Mouse (Mus musculus): ENCODE data around the gene Pih1d1. TPM values are rescaled to one million over a fixed set of nuclear protein-coding genes. Genes with fewer than 3 reads are reported as not detected.
"Not testable (repeated sequence)": the region's sequence is repeated elsewhere in the genome, so short reads cannot be mapped to it uniquely, and the experiment has no call there.

Pih1d1 gene
- total RNA-seq, 1 experiment from 2014 or later, result 38.0 TPM

GRCm38 (mm10) chr7:45156206-45156605, 2.1 kb downstream of the Pih1d1 start:
- no peak for ATAC-seq (replicated peaks in 1 of 2; ENCODE audit: insufficient read depth in 1 of 2, low FRiP score in 2 of 2, low TSS enrichment in 1 of 2, low read depth in 1 of 2, poor library complexity in 2 of 2, severe bottlenecking in 2 of 2)

DNA sequence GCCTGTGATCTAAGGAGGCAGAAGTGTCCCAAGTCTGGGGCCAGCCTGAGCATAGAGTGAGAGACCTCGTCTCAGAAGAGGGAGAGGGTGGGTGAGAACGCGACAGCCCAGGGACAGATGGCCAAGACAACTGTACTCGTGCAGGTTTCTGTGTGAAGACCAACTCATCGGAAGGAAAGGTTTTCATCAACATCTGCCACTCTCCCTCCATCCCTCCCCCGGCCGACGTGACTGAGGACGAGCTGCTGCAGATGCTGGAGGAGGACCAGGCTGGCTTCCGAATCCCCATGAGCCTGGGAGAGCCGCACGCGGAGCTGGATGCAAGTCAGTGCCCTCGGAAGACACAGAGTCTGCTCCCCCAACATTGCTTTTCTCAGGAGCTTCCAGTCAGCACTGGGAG, 3.4 kb downstream of the Pih1d1 start:
- ATAC-seq (replicated peaks in 1 of 2; ENCODE audit: insufficient read depth in 1 of 2, low FRiP score in 2 of 2, low TSS enrichment in 1 of 2, low read depth in 1 of 2, poor library complexity in 2 of 2, severe bottlenecking in 2 of 2), result no peak

GRCm38 (mm10) chr7:45158991-45159390, 4.9 kb downstream of the Pih1d1 start:
- ATAC-seq (replicated peaks in 1 of 2; ENCODE audit: insufficient read depth in 1 of 2, low FRiP score in 2 of 2, low TSS enrichment in 1 of 2, low read depth in 1 of 2, poor library complexity in 2 of 2, severe bottlenecking in 2 of 2), result no peak

DNA sequence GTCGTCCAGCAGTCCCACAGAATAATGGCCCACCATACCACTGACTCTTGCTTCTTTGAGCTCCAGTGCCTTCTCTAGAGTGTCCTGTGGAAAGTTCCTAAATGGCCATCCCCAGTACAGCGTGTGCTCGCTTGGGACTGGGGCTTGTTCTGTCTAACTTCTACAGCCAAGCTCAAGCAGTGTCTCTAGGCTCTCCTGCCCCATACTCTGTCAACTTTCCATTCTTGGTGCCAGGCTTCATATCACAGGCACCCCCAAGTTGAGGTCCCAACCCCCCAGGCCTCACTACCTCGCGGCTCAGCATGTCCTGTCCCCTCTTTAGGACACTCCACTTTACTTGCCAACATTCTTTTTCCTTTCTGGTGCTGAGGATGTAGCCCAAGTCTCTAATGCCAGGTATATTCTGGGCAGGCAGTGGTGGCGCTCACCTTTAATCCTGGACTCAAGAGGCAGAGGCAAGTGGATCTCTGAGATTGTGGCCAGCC, 6.3 kb downstream of the Pih1d1 start:
- no peak for ATAC-seq (replicated peaks in 1 of 2; ENCODE audit: insufficient read depth in 1 of 2, low FRiP score in 2 of 2, low TSS enrichment in 1 of 2, low read depth in 1 of 2, poor library complexity in 2 of 2, severe bottlenecking in 2 of 2)

GRCm38 (mm10) chr7:45160866-45161265, 6.8 kb downstream of the Pih1d1 start:
- no peak for ATAC-seq (replicated peaks in 1 of 2; ENCODE audit: insufficient read depth in 1 of 2, low FRiP score in 2 of 2, low TSS enrichment in 1 of 2, low read depth in 1 of 2, poor library complexity in 2 of 2, severe bottlenecking in 2 of 2)

GRCm38 (mm10) chr7:45161612-45162473, 7.7 kb downstream of the Pih1d1 start:
- peak; percentile 78 to 88 for ATAC-seq (replicated peaks in 1 of 2; ENCODE audit: insufficient read depth in 1 of 2, low FRiP score in 2 of 2, low TSS enrichment in 1 of 2, low read depth in 1 of 2, poor library complexity in 2 of 2, severe bottlenecking in 2 of 2)

DNA sequence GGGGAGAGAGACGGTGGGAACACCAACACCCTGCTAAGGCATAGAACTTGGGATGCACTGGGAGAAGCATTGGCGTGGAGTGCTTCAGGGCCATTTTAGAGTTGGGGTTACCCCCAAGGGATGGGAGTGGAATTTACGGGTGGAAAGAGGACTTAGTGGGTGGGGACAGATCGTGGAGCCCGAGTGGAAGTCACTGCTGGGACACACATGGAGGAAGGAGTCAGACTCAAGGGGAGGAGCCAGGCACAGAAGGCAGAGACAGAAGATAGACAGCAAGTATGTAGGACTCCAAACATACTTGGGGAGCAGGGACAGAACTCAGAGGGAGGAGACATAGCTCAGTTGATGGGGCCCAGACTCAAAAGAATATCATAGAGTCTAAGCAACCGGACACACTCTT, 8.4 kb downstream of the Pih1d1 start:
- ATAC-seq (replicated peaks in 1 of 2; ENCODE audit: insufficient read depth in 1 of 2, low FRiP score in 2 of 2, low TSS enrichment in 1 of 2, low read depth in 1 of 2, poor library complexity in 2 of 2, severe bottlenecking in 2 of 2), result no peak

GRCm38 (mm10) chr7:45162996-45163615, 9.0 kb downstream of the Pih1d1 start:
- no peak for ATAC-seq (replicated peaks in 1 of 2; ENCODE audit: insufficient read depth in 1 of 2, low FRiP score in 2 of 2, low TSS enrichment in 1 of 2, low read depth in 1 of 2, poor library complexity in 2 of 2, severe bottlenecking in 2 of 2)

DNA sequence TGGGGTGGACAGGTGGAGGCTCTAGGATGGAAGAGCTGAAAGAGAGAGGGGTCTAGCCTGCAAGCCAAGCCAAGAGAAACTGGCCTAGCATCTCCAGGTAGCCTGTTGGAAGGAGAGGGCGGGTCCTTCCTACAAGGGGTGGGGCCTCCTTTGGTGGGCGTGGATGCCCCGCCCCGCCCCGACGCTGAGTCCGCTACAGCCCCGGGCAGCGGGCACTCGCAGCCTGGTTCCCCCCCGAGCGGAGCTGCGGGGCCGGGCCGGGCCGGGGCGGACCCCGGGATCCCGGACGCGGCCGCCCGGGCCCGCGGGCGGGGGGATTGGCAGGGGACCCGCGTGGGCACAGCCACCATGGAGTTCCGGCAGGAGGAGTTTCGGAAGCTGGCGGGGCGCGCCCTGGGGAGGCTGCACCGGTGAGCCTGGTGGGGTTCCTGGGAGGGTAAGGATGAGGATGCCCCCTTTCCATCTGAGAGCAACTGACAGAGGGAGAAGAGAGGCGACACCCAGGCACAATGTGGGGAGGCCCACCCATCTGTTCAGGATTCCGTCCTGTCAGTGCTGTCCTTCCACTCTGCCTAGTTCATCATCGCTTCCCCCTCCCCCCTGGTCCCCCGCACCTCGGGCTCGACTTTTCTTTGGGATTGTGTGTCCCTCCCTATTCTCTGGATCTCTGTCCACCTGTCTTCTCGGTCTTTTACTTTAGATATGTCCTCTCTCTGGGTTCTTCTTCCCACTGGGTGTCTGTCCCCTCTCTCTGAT, 9.8 kb downstream of the Pih1d1 start, which contains the start of gene Slc17a7:
TSS of gene Slc17a7 (plus strand) at position 215 of the 756 bp plus-strand sequence.
- 0 out of 4 replicates have a peak, but pooled peaks of 1 of the 2 experiments have one; percentile 44 for ATAC-seq (replicated peaks in 1 of 2; ENCODE audit: insufficient read depth in 1 of 2, low FRiP score in 2 of 2, low TSS enrichment in 1 of 2, low read depth in 1 of 2, poor library complexity in 2 of 2, severe bottlenecking in 2 of 2)

- no peak for ATAC-seq (replicated peaks in 1 of 2; ENCODE audit: insufficient read depth in 1 of 2, low FRiP score in 2 of 2, low TSS enrichment in 1 of 2, low read depth in 1 of 2, poor library complexity in 2 of 2, severe bottlenecking in 2 of 2)
These were observed 10.7 kb downstream of the Pih1d1 start for GRCm38 (mm10) chr7:45164833-45165232.

GRCm38 (mm10) chr7:45165701-45166100, 11.6 kb downstream of the Pih1d1 start:
- no peak for ATAC-seq (replicated peaks in 1 of 2; ENCODE audit: insufficient read depth in 1 of 2, low FRiP score in 2 of 2, low TSS enrichment in 1 of 2, low read depth in 1 of 2, poor library complexity in 2 of 2, severe bottlenecking in 2 of 2)

DNA sequence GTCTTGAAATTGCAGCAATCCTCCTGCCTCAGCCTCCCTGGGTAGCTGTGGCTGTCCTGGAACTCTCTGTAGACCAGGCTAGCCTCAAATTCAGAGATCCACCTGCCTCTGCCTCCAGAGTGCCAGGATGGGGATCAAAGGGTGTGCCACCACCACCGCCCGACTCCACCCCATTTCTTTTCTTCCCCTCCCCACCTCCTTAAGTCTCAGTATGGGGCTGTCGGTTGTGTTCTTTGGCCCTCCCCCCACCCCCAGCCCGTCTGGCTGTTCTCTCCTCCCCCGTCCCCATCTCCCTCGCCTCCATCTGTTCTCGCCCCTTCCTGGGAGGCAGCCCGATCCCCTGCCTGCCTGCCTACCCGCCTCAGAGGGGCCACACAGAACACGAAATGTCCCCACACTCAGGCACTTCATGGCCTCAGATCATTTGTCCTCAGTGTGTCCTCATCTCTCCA, 12.9 kb downstream of the Pih1d1 start:
- ATAC-seq (replicated peaks in 1 of 2; ENCODE audit: insufficient read depth in 1 of 2, low FRiP score in 2 of 2, low TSS enrichment in 1 of 2, low read depth in 1 of 2, poor library complexity in 2 of 2, severe bottlenecking in 2 of 2), result no peak

- ATAC-seq (replicated peaks in 1 of 2; ENCODE audit: insufficient read depth in 1 of 2, low FRiP score in 2 of 2, low TSS enrichment in 1 of 2, low read depth in 1 of 2, poor library complexity in 2 of 2, severe bottlenecking in 2 of 2), result no peak
These were observed 13.8 kb downstream of the Pih1d1 start for GRCm38 (mm10) chr7:45167761-45168445.

DNA sequence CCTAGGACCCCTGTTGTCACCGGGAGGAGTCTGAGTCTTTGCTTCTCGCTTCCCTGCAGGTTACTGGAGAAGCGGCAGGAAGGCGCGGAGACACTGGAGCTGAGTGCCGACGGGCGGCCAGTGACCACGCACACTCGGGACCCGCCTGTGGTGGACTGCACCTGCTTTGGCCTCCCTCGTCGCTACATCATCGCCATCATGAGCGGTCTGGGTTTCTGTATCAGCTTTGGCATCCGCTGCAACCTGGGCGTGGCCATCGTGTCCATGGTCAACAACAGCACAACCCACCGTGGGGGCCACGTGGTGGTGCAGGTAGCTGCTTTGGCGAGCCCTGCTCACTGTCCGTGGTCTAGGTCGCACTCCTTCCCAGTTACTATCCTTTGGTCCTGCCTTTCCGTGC, 14.6 kb downstream of the Pih1d1 start:
- ATAC-seq (replicated peaks in 1 of 2; ENCODE audit: insufficient read depth in 1 of 2, low FRiP score in 2 of 2, low TSS enrichment in 1 of 2, low read depth in 1 of 2, poor library complexity in 2 of 2, severe bottlenecking in 2 of 2), result no peak

GRCm38 (mm10) chr7:45169495-45169894, 15.4 kb downstream of the Pih1d1 start:
- ATAC-seq (replicated peaks in 1 of 2; ENCODE audit: insufficient read depth in 1 of 2, low FRiP score in 2 of 2, low TSS enrichment in 1 of 2, low read depth in 1 of 2, poor library complexity in 2 of 2, severe bottlenecking in 2 of 2), result no peak

DNA sequence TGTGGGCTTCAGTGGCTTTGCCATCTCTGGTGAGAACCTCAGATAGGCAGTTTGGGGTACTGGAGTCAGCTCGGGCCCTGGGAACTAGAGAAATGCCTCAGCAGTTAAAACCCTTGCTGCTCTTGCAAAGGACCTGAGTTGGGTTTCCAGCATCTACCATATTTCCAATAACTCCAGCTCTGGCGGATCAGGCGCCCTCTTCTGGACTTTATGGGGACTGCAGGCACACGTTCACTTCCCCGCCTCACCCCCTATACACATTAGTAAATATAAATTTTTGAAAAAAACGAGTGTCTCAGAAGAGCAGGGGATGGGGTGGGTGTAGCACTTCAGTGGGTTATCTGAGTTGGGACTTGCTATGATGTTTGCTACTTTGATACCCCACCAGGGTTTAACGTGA, 18.9 kb downstream of the Pih1d1 start:
- no peak for ATAC-seq (replicated peaks in 1 of 2; ENCODE audit: insufficient read depth in 1 of 2, low FRiP score in 2 of 2, low TSS enrichment in 1 of 2, low read depth in 1 of 2, poor library complexity in 2 of 2, severe bottlenecking in 2 of 2)

GRCm38 (mm10) chr7:45173772-45174171, 19.7 kb downstream of the Pih1d1 start:
- not testable (repeated sequence) for ATAC-seq (replicated peaks in 1 of 2; ENCODE audit: insufficient read depth in 1 of 2, low FRiP score in 2 of 2, low TSS enrichment in 1 of 2, low read depth in 1 of 2, poor library complexity in 2 of 2, severe bottlenecking in 2 of 2)

All from hematopoietic stem cell, adult 5-6 weeks (primary cell).